Mouse (Mus musculus) urinary bladder, postnatal 25 days (tissue): ENCODE measurements around the gene Pdzrn4.

Experiments
- DNase-seq: peaks from one replicate; pipeline ENCODE4 v3.0.0; 2022; ENCODE audit warnings: low spot score

Pdzrn4 gene

DNA sequence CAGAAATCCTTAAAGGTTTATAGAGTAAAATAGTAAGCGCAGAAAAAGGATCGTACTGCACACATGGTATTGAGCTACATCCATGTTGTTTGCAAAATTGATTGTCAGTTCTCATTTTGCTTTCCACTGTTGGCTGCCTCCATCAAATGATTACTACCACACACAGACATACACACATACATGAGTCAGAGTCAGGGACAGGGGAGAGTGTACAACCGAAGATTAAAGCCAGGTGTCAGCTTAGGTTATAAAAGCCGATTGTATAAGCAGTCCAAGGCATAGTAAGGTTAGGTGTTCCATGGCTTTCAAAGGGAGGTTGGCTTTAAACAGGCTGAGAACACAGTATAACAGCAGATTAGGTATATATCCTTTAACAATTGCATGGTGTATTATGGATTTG is 343.2 kb downstream of the Pdzrn4 start:
- DNase-seq = no peak

DNA sequence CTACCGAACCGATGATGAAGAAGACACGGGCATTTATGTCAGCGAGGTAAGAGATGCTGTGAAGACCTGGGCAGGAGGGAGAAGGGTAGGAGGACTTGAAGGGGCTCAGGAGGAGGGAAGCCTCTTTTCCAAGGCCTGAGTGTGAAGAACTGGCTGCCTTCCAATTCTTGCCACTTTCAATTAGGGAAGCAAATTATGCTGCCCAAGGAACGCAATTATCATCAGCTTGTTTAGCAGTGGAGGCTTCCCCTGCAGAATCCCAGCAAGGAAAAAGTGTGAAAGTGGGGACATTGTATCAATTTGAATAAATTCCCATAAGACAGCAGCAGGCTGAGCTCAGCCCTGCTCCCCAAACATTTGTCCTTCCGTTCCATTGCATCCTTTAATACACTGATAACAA is 346.9 kb downstream of the Pdzrn4 start:
- DNase-seq = no peak

DNA sequence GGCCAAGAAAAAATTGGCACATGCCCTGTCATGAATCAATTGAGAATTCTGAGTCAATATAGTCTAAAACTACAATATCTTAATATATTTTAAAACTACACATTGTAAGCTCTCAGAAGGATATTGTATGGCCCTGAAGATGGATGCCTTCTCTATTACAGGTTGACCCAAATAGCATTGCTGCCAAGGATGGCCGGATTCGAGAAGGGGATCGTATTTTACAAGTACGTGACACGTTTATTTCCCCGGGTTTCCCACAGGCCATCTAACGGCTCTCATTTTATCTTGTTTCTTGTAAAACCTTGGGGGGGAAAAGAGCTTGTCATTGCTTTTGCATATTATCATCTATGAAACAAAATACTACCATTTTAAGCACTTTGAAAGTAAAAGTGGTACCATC is 349.4 kb downstream of the Pdzrn4 start:
- DNase-seq = no peak

DNA sequence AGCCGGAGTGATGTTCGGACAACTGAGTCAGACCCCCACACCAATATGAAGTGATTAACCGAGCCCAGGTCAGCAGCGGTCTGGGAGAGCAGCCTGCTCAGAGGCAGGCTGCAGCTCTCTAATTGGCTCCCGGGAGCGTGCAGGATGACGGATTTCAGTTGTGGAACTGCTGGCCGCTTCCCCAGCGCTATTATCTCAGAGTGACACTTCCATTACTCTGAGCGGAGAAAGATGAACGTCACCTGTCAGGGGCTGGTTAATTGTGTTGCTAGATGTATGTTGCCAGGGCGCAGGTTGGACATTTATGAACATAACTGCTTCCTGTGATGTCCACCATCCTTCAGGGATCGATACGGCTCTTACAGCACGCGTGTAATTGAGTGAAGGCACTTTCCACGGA is 355.5 kb downstream of the Pdzrn4 start:
- no peak for DNase-seq

DNA sequence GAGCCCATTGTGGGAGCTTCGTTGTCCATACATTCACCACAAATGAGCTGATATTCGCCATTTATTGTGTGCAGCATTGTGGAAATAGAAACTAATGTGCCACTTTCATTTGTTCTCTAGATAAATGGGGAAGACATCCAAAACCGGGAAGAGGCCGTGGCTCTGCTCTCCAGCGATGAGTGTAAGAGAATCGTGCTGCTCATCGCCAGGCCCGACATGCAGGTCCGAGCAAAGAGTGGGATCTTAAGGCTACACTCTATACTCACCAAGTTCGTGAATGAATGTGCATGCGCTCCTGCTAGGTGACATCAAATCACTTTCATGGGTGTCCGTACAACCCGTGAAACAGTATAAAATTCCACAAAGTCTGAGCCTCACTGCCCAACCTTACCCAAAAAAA is 355.9 kb downstream of the Pdzrn4 start:
- DNase-seq = no peak

DNA sequence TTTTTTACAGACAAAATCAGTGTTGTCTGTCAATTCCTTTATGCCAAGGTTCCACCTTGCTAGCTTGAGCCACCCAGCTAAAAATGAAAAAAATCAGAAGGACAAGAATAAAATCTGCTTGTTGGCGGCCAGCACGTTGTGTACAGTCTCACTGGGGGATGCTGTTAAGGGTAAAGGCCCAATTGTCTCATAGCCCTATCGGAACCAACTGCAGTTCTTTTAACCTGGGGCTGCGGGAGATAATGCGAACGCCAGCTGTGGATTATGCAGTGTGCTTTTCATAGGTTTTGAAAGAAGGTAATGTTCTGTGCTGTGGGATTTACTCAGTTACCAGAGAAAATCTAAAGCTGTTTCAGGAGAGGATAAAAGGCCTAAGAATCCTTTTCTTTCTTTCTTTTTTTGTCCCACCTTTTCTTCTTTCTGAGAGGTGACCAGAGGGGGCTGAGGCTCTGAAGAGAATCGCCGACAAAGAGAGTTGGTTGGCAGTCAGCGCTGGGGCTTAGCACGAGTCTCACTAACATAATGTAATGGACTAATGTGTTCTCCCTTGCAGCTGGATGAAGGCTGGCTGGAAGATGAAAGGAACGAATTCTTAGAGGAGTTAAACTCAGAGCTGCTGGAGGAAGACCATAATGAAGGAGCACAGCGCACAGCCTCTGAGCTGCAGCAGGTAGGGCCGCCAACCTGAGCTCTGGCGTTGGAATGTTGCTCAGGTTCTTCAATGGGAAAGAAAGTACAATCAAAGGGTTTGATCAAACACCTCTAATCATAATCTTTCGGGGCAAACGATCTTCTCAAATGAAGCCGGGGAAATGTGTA is 360.6 kb downstream of the Pdzrn4 start:
- no peak for DNase-seq

DNA sequence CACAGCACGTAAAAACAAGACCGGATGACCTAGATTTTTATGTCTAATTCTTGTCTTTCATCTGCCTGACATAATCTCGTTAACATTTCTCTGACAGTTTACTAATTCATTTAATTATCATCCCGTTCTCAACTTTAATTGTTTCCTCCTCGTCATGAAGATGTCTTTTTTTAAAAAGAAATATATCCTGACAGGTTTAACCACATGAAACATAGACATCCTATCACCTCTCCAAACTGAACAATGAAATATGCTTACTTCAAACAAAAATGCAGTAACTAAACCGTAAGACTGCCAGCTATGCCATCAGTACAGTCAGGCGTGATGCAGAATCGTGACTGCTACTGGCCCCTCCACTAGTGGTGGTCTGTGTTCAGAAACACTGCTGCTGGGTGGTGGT is 362.3 kb downstream of the Pdzrn4 start:
- DNase-seq = no peak

DNA sequence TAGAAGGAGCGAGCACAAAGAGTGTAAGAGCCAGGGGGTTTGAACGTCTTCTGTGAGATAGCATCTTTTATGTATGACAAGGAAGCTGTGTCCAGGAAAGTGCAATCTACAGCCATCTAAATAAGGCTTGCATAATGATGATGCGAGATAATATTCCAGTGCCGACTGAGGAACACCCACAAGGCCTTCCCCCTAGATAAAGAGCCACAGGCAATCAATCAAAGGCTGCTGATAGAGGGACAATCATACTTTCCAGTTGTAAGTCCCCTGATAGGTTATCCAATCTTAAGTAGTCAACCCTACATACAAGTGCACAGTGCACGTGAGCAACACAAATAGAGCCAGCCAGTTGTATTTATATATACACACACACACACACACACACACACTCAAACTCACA is 366.6 kb downstream of the Pdzrn4 start:
- DNase-seq = no peak

DNA sequence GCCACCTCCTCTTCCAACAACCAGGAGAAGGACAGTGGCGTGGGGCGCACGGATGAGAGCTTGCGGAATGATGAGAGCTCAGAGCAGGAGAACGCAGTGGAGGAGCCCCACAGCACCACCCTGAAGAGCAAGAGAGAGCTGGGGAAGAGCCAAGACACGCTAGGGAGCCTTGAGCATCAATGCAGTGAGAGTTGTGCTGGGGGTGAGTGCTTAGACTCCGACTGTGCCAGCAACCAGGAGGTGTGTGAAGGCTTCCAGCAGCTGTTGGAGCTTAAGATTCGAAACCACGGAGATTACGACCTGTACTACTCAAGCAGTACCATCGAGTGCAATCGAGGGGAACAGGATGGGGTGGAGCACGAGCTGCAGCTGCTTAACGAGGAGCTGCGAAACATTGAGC is 372.9 kb downstream of the Pdzrn4 start:
- no peak for DNase-seq

DNA sequence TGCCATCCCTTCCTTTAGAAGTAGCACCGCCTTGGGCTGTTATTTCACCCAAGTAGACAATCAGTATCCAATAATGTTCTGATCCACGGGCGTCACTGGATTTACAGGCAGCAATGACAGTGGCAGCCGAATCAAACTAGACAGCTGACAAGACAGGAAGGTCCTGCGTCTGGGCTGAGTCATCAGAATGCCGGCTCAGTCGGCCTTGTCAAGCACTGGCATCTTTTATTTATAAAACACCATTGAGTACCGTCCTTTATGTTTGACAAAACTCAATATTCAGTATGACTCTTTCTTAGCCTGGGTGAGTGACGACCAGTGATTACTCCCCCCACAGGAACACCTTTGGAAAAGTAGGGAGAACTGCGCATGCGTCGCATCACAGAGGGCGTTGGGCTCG is 391.4 kb downstream of the Pdzrn4 start:
- no peak for DNase-seq

DNA sequence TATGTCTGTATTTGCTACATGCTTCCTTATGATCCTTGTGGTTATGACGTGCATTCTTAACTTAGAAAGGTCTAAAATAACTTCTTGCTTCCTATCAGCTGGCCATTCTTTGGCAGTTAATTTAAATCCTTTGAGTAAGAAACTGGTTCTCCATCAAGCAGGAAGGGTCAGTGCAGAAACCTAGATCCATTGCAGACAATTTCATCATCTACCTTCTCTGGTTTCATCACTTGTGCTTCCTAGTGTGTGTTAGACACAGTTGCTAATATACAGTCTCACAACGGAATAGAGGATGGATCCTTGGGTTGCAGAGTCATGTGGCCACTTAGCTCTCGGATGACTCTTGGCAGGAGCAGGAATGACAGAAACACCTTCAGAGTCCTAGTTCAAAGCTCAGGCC is 397.6 kb downstream of the Pdzrn4 start:
- no peak for DNase-seq

DNA sequence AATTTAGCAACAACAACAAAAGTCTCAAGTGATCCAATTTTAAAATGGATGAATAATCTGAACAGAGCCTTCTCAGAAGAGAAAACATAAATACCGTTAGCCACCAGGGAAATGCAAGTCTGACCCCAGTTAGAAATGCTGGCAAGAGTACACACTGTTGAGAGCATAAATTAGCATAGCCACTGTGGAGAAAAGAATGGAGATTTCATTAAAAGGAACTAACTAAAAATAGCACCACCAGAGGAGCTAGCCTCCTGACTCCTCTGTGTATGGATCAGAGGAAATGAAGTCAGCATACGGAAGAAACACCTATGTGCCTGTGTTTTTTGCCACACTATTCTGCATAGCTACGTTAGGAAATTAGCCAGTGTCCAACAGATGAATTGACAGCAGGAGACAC is 409.3 kb downstream of the Pdzrn4 start:
- DNase-seq = no peak

DNA sequence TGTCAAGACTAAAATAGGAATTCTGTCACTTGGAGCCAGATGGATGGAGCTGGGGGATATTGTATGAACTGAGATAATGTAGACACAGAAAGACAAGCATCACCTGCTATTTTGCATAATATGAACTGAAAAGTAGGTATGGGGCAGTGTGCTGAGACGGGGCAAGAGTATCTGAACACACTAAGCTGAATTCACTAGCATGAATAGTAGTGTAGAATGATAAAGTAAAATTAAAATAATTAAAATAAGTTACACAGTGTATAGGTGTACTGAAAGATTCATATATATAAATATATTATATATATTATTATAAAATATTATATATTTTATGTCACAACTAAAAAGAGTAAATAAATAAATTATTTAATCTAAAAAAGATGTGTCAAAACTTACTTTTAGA is 409.7 kb downstream of the Pdzrn4 start:
- DNase-seq = no peak
